Mouse (Mus musculus) liver, embryonic 14.5 days (tissue): ENCODE measurements around the gene Baiap3.

Experiments used
- CTCF ChIP-seq: IDR thresholded peaks from 2 replicates; pipeline ENCODE4 v1.5.1; 2016; ENCODE audit warnings: antibody characterized with exemption, low read depth, control low read depth
- EP300 ChIP-seq: IDR thresholded peaks from 2 replicates; pipeline ENCODE4 v1.6.1; 2016; ENCODE audit warnings: antibody characterized with exemption, low read depth

DNA sequence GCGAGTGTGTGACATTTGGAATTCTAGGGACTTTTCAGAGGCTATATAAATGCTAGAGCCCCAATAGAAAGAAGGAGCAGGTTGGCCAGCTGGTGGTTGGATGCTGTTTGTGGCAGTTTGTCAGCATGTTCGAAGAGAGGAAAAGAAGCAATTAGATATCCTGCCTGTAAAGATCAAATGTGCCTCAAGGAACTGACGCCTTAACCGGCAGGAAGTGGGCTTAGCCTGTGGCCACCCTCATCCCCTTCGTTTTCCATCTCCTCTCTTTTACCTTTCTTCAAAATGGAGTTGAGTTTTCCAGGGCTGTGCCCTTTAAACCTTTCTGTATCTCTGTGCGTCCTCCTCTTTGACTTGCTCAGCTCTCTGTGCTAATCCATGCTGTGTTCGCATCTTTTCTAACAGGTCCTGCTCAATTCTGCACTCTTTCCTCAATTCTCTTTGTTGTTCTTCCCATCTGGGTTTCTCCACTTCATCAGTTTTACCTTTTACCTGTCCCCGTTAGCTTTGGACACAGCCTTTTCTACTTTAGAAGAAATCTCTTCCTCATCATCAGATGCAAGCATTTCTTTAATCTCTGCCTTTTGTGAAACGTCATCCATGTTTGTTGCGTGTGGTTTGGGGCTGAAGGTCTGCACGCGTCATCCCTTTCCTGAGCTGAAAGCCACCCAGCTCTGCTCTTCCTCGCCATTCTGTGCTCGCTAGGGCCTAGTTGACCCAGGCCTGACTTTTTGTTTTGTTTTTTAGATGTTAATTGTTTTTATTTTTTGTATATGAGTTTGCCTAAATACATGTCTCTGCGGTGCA, 36.5 kb downstream of the Baiap3 start:
- TF ChIP-seq CTCF: no peak
- TF ChIP-seq EP300: no peak
